Mouse (Mus musculus) E14TG2a.4 (cell line): Measurements from ENCODE around the gene Ang.

Experiments
- CTCF ChIP-seq: conservative IDR thresholded peaks from 2 replicates; pipeline ENCODE4 v1.5.1; 2014; ENCODE audit warnings: low read length
- POU5F1 ChIP-seq: IDR thresholded peaks from 2 replicates; pipeline ENCODE4 v1.6.1; 2014; ENCODE audit warnings: low read length, borderline replicate concordance

- TF ChIP-seq CTCF (no peak), POU5F1 (no peak)
Observed at GRCm38 (mm10) chr14:51057401-51057831, 33.5 kb upstream of the Ang start, which contains the start of gene Rnase12.
